Mouse (Mus musculus) spleen, postnatal 36 days (tissue): ENCODE measurements around the gene Sorcs3.

Source experiments
- DNase-seq, 2 experiments: peaks; one replicate each; pipeline ENCODE4 v3.0.0; 2022; ENCODE audit warnings: low spot score in 2 of 2, mixed read lengths in 1 of 2

Gene Sorcs3

DNA sequence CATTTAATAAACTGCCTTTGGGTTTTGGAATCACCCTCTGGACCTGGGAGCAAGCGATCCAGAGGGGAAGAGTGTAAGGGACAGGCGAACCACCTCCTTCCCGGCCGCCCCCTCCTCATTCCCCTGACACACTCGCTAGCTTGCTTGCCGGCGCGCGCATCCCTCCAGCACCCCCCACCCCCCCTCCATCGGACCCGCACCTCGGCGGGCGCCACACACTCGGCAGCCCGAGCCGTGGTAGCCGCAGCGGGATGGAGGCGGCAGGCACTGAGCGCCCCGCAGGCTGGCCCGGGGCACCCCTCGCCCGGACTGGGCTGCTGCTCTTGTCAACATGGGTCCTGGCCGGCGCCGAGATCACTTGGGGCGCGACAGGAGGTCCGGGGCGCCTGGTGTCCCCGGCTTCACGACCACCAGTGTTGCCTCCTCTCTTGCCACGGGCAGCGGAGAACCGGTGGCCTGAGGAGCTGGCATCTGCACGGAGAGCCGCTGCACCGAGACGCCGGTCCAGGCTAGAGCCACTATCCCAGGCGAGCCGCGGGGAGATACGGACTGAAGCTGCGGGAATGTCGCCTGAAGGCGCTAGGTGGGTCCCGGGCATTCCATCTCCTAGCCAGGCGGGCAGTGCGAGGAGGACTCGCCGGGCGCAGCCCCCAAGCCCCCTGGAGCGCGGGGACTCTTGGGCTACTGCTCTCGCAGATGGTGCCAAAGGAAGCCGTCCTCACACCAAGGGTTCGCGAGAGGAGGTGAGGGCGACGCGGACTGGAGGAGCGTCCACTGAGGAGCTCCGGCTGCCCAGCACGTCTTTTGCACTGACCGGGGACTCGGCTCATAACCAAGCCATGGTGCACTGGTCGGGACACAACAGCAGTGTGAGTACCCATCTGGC is at the start of gene Sorcs3:
Gene Sorcs3, plus strand, starts transcription at position 97 of the 886 bp plus-strand sequence.
- DNase-seq: no peak

DNA sequence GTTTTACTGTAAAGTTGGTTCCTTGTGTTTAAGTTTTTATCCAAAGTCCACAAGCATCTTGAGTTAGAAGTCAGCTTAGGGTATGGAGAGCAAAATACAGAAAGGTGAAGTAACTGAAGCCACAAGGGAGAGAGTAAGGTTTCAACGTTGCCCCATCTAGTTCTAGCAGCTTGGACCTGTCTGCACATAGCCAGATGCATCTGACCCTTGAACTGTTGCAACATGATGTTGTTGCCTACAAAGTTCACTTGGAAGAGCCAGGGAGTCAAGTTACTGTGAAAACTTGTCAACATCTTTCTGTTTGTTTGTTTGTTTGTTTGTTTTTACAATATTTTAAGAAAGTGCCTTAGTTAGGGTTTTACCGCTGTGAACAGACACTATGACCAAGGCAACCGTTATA is 40.5 kb upstream of the Sorcs3 start:
- DNase-seq: no peak

DNA sequence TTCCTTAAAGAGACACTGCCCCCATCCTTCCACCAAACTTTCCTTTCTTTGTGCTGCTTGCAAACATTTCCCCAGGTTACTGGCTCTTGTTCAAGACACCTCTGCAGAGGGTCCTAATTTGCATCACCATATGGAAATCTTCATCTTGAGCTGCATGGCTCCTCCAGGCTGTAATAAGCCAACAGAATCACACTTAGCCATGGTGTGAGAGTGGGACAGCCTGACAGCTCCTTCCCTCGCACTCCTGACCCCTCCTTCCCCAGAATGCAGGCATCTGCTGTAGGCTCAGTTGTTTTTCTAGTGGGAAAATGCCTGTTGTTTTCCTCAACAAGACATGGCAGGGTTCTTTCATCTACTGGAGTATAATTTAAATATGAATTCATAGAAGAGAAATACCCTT is 38.7 kb upstream of the Sorcs3 start:
- no peak for DNase-seq

DNA sequence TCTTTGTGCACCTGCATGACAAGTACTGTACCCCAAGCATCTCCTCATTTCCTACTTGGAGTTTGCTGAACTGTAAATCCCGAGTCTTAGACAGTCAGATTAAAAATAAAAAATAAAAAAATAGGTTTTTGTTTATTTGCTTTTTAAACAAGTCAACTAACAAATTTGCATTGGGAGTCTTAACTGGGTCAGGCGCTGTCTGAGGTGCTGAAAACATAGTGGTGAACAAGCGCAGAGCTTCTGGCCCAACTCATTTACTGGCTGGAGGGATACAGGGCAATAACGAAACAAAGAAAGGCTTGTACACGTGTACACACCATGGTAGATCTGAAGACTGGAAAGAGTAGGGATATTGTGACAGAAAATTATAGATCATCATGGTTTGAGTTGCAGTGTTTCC is 37.5 kb upstream of the Sorcs3 start:
- no peak for DNase-seq

DNA sequence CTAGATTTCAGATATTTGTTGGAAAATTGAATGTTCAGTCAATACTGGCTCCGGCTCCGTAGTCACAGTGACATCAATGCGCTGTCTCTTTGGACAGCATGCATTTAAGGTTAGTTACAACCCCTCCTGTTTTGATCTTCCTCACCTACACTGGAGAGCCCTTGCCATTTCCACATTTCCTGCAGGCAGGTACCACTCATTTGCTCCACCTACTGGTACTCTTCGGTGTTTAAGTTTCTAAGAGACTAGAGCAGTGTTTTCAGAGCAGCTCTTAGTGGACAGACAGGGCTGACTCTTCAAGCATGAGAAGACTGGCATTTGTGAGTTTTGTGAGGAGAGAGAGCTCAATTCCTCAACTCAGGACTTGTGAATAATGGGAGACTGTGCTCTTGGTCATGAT is 31.1 kb upstream of the Sorcs3 start:
- DNase-seq: no peak

DNA sequence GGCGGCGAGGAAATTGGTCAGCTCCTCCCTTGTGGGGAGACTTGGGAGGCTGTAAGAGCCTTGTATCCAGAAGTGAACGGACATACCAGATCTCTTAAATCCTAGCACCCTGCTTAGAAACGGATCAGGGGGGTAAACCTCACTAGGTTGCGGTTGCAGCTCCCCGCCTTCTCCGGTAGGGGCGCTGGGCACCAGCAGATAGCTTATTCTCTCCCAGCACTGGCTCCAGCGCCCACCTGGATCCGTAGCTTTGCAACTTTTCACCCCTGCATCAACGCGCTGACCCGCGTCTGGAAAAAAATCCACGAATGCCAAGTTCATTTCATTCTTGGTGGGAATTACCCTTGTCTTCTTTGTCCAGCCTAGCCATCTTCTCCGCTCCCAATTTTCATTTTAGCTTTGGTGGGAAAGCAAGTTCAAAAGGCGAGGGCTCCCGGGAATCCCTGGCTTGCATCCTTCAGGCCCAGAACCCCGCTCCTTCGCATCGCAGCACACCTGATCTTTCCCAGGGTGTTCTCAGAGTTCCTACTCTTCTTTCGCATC is 1.8 kb upstream of the Sorcs3 start:
- no peak for DNase-seq

DNA sequence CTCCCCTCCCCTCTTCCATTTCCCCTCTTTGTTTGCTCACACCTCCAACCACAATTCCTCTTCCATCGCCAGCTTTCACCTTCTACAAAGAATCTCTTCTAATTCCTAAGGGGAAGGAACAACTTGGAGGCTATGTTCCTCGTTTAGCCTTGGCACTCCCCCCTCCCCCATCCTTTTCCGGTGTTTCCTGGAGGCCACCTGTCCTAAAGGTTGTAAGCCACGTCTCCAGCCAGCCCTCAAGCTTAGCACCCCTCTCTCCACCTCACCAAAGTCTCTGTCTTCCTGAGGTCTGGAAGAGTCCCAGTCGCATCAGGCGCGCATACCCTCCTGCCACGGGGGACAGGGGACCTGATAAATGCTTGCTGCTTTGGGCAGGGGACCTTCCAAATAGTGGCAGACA is 1.3 kb upstream of the Sorcs3 start:
- no peak for DNase-seq

DNA sequence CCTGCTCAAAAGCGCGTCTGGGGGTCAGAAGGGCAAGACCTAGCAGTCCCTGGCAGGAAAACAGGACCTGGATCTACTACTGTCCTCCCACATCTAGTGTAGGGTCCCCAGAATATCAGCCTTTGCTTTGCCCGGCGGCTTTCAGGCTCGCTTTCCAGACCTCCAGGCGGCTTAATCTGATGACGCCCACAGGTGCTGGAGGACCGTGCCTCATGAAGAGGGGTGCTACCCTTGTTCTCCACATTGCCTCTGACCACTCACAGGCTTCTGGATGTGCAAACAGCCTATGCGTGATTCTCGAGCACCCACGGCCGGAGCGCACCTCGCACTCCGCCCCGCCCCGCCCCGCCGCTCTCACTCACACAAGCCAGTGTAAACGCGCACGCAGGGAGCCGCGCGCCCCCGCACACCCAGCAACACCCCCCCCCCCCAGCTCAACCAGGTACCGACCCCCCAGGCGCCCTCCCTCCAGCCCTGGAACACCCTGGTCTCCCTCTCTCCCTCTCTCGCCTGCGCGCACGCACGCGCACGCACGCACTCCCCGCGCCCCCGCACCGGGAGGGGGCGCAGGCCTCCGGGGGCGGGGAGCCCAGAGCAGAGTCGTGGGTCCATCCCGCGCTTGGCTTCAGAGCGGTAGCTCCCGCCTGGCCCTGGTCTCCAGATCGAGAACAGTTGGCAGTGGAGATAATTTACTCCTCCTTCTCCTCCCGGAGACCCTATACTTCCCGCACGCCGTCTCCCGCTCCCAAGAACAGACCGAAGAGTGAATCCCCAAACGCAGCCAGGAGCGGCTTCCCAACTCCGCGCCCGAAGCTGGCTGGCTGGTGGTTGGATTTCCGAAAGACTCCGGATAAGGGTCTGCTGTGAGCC is 698 bp upstream of the Sorcs3 start:
- DNase-seq: no peak

DNA sequence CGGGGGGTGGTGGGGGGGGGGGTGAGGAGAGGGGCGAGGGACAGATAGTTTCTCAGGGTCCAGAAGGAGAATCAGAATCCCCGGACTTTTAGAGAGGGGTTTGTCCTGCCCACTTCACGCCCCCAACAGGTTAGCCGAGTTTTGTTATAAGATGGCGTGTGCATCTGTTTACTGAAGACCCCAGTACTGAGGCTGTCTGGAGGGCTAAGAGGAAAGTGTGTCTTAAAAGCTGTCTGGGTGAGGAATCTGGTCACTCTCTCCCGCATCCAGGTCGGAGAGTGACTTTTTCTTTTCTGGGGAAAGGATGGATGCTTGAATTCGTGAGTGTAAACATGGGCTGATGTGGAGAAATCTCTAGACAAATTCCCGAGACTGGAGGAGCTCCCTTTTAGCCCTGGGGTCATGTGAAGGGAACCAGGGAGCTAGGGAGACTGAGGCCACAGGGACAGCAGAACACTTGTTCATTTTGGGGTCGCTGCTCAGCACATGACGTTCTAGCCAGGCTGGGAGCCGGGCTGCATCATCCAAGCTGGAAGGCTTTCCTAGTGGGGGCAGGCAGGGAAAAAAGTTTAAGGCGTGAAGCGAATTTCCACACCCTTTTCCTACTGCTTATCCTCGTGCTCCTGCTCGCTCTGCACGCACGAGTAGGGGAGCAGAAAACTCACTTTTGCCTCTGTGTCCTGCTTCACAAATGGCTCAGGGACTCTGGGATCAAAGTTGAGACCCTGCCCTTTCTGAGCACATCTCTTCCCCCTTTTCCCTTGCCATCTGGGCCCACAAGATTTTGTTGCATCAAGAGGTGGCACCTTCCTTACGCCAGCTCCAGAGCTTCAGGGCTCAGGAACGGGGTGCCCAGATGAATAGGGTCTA is 1.3 kb downstream of the Sorcs3 start:
- DNase-seq: no peak

DNA sequence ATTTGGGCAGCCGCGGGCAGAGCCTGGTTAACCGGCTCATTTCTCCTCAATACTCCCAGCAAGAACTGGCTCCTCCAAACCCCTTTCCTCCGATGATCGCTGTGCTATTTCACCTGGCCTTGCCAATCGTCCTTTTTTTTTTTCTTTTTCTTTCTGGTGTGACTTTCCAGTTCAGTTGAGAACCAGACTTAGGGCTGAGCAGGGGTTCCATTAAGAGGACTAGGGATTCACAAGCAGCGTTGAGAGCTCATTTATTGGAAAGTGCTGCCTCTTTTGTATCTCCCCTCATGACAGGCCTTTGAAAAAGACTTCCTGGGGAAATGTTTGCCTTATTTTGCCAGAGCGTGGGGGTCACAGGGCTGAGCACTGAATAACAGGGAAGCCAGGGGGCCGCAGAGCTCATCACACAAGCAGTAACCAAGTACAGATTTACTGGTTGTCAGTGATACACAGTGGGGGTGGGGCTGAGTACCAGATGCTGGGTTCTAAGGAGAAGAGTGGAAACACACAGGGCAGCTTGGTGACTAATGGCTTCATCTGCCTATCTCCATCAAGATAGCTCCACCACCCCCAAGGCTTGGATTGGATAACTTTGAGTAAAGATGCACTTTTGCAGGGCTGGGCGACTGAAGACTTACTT is 2.0 kb downstream of the Sorcs3 start:
- DNase-seq: no peak

DNA sequence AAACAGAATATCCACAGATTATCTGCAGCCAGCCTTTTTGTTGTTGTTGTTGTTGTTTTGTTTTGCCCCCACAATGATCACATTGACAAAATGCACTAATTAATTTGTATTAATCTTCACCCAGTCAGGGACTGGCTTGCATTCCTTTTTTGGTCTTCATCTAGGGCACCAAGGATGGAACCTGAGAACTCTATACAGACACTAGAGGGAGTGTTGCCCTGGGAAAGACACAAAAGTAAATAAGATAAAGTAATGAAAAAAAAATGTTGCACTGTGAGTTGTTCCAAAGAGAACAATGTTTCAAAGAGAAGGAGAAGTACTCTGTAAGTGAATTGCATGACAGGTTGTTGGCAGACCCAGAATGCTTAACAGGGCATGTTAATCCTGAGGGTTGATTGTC is 9.6 kb downstream of the Sorcs3 start:
- DNase-seq: no peak

DNA sequence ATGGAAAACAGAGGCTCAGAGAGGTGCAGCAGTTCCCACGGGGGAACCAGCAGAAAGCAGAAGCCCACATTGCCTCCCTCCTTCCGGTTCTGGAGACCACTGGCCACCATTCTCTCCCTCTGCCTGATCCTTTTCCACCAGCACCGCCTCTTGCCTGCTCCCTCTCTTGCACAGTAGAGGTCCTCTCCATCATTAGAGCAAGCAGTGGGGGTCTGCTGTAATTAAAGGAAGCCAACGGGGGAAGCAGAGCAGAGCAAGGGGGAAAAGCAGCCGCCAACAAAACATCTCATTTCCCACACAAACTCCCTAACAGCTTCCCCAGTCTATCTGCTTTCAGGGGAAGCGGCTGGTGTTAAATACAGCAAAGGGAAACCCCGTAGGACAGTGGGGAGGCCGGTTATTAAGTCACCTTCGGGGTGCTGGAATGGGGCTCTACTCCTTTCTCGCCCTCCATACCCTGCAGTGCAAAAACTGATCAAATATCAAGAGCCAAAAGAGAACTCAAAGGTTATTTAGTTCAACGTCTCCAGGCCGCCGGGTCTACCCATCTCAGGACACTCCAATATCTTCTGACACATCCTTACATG is 32.1 kb downstream of the Sorcs3 start:
- no peak for DNase-seq

DNA sequence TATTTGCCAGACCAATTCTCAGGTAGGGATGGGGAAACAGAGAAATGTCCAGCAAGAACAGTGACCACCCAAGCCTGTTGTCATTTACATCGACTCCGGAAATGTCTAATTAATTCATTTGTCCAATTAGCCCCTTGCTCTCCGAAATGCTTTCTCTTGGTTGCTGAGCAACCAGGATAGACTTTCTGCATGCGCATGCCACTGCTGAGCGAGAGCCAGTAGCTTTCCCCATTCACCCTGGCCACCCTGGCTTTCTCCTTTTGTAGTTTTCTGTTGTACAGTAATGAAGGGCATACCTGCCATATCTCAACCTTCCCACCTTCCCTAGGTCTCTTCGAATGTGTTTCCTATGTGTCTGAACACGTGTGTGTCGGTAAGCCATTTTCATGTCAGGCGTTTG is 32.6 kb downstream of the Sorcs3 start:
- DNase-seq: no peak

DNA sequence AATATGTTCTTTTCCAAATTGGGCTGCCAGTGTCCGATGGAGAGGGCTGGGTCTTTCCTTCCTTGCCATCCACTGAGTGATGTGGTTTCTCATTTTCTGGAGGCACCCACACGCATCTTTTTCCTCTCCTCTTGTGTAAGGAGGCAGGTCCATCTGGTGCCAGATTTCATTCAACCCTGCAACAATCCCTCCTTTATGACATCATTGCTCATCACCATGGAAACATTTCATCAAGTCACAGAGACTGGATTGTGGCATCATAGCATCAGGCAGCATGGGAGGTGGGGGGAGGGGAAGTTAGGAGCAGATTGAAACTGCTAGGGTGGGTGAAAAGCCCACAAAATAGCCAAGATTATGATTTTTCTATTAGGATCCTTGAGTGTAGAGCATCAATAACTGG is 35.1 kb downstream of the Sorcs3 start:
- no peak for DNase-seq

DNA sequence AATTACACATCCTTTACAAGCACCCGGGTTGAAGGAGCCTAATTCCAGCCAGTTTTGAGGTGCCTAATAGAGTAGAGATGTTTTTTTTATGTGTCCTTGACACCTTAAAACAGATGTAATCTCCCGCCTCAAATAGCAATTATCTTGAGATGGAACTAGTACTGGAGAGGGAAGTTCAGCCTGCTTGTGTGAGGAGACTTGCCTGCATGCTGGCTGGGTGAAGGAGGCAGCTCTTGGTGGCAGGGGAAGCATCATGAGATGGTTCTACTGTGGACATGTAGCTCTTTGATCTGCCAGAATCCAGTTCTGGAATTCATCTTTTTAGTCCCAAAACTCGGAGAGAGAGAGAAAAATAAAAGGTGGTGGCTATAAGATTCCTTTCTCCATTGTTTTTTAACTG is 38.2 kb downstream of the Sorcs3 start:
- no peak for DNase-seq

DNA sequence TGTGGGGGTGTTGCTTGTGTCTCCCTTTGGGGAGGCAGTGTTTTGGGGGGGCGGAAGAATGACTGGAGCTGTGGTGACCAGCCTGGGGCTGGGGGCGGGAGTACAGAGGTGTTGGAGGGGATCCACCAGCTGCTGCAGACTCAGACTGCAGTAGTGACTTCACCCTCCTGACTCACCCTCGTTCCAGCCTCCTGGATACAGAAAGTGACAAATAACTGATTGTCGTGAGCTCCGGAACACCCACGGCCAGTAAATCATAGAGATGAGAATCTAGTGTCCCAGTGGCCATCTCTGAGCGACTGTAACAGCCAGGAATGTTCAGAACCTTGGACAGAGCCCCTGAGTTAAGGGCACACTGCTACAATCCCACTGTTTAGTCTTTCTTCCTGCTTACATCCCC is 53.4 kb downstream of the Sorcs3 start:
- DNase-seq: no peak

DNA sequence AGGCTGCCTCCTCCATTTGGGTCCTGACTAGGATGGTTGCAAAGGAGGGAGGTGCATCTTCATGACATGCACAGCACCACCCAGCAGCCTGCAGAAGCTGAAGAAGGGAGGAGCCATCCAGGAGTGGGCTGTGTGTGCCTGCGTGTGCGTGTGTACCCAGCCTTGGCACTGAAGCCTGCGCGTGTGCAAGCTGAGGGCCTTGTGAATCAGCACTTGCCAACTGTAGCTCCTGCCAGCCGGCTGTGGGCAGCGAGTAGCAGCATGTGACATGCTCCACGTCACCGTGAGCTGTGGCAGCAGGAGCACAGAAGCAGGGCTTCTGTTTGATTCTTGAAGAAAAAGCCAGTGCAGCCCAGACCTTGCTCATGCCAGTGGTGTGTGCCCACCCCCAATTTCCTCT is 54.8 kb downstream of the Sorcs3 start:
- DNase-seq: no peak

DNA sequence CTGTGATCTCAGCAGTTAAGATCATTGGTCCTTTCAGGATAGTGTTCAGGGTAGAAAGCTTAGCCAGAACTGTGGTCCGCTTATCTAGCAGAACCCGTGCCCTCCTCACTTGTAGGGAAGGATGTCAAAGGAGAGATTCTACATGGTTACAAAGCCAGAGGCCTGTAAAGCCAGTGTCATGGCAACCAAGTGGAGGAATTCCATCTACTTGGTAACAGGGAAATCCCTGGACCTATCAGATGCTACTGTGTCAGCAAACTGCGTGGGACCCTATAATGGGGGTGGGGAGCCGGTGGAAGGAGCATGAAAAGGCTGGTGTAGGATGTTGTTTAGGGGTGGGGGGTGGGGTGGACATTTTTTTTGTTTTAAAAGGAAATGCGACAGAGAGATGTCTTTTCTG is 57.9 kb downstream of the Sorcs3 start:
- DNase-seq: no peak

DNA sequence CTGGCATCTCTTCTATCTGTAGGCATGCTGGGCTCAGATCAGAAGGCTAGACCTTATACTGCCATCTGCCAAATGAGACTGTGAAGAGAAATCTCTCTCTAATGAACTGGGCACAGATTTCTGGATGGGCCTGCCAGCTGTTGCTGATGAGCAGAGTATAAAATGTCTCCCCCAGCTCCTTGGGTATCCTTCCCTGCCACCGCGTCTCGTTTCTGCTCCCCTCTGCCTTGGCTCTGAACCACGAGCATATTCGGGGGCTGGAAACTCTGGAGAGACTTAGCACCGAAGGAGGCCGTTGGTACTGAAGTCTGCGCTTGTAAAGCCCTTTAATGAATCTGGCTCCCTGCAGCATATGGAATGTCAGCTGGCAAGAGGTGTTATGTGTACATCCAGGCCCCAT is 74.4 kb downstream of the Sorcs3 start:
- DNase-seq: no peak

DNA sequence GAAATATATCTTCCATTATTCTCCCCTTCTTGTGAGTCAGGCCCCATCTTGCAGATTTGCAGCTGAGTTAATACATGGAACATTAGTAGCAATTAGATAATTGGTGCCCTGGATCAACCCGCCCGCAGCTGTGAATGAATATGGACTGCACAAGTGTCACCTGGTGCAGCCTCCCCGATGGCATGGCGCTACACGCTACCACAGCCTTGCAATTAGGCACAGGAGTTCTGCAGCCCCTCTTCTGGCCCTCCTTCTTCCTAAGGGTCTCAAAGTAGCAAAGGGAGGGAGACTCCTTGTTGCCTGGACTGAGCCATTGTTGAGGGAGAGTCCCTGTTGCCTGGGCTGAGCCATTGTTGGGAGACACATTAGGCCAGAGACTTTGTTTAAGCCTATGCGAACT is 76.4 kb downstream of the Sorcs3 start:
- no peak for DNase-seq

DNA sequence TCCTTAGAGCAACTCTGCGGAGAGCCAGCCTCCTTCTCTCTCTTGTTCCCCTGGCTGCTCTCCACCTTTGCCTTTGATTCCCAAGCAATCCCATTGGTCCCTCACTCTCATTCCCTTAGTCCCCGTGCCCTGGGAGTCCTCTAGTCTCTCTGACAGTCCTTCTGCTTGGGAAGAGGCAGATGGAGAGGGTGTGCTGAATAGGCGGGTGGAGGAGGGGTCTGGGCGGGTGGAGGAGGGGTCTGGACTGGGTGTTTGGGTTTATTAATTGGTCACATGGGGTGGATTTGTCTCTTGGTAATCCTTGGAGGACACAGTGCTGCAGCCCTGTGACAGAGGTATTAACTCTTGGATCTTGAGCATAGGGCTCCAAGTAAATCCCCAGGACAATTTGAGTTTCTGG is 77.4 kb downstream of the Sorcs3 start:
- DNase-seq: no peak
